Mouse (Mus musculus) small intestine, adult 2 months (tissue): ENCODE results near the gene Eif6.

Source experiments
- CTCF ChIP-seq: fragments of 200-500 bp; IDR thresholded peaks from 2 replicates; pipeline ENCODE4 v1.5.1; 2012; ENCODE audit warnings: low read depth, mild to moderate bottlenecking, control low read depth, inconsistent platforms, low read length, moderate library complexity, mixed read lengths; ENCODE audit not compliant: insufficient replicate concordance, insufficient read length; ENCODE audit errors: extremely low read depth
- POLR2A ChIP-seq: fragments of 200-500 bp; IDR thresholded peaks from 2 replicates; pipeline ENCODE4 v1.6.1; 2012; ENCODE audit warnings: low read depth, mild to moderate bottlenecking, control low read depth, inconsistent platforms, low read length, moderate library complexity

DNA sequence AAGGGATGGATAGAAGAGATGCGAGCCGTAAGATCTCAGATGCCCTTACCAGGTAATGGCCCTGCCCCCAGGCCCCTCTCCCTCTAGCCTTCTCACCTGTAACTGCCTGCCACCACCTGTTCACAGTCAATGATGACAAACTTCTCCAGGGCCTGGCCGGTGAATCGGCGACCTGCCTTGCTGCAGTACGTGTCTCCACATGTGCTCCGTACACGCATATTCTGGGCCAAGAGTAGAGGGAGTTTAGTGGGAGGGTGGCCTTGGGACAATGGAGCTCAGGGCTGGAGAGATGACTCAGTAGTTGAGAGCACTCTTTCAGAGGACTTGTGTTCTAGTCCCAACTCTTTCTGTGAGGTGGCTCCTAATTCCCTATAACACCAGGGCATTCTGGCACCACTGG is 4.1 kb upstream of the Eif6 start:
- TF ChIP-seq CTCF (no peak), POLR2A (no peak)
